Mouse (Mus musculus): ENCODE data around the gene Ildr2. TPM values are rescaled to one million over a fixed set of nuclear protein-coding genes. Genes with fewer than 3 reads are reported as not detected.

Gene Ildr2
- polyA plus RNA-seq, 1 experiment = 0.40 TPM

DNA sequence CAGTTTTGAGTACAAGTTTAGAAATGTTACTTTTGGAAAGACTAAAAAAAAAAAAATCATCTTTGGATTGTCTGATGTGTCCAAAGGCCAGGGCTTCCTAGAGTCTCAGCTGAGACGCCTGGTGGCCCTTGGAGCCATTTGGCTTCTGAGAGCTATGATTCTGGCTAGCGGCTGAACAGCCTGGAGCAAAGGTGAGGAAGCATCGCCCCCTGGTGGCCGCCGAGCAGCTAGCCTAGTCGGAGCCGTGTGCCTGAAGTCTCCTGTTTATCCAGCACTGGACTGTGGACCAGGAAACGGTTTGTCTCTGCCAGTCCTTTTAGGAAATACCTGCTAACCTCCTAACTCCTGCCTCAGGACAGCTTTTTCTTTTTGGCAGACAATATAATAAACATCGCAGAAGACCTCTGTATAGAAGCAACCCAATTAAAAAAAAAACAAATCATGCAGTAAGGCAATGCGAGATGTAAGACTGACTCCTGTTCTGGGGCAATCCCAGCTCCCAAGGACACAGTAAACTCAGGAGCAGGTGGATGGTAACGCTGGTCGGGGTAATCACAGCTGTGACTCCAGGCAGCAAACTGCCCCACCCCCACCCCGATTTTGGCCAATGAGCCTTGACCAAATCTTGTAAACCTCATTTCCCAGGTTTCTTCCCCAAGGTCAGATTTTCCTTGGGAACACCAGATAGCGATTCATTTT lies 106.4 kb downstream of the Ildr2 start:
- Histone ChIP-seq H3K36me3 (ENCODE audit: control insufficient read depth, insufficient read depth, low read length) (no peaks in the 10 kb centered on the region), H3K27me3 (ENCODE audit: control insufficient read depth, insufficient read depth, low read length) (no peaks in the 10 kb centered on the region), H3K4me1 (replicated peaks; ENCODE audit: control insufficient read depth, insufficient read depth, low read length) (no peaks in the 10 kb centered on the region), H3K4me3 (ENCODE audit: control insufficient read depth, insufficient read depth, low read length) (no peak overlapping the region), H3K27ac (ENCODE audit: control insufficient read depth, insufficient read depth, low read length) (no peak overlapping the region)
- DNase-seq = peak; percentile 86
- TF ChIP-seq CTCF (IDR thresholded peaks at IDR 0.05; ENCODE audit: borderline replicate concordance, control insufficient read depth, extremely low read depth, insufficient read depth, low read length, poor library complexity) (peak; percentile 92), POLR2A (IDR thresholded peaks at IDR 0.05; ENCODE audit: control insufficient read depth, extremely low read depth, insufficient read depth, low read length, poor library complexity) (no peak)
- 28% methylated on average over 14 of the region's 14 CpGs for WGBS

- DNase-seq = no peak
- H3K36me3 ChIP-seq (ENCODE audit: control insufficient read depth, insufficient read depth, low read length) = no peaks in the 10 kb centered on the region
- H3K4me1 ChIP-seq (replicated peaks; ENCODE audit: control insufficient read depth, insufficient read depth, low read length) = no peaks in the 10 kb centered on the region
- no peak overlapping the region for H3K4me3 ChIP-seq (ENCODE audit: control insufficient read depth, insufficient read depth, low read length)
- H3K27ac ChIP-seq (ENCODE audit: control insufficient read depth, insufficient read depth, low read length) = no peak overlapping the region
- no peaks in the 10 kb centered on the region for H3K27me3 ChIP-seq (ENCODE audit: control insufficient read depth, insufficient read depth, low read length)
- TF ChIP-seq POLR2A (IDR thresholded peaks at IDR 0.05; ENCODE audit: control insufficient read depth, extremely low read depth, insufficient read depth, low read length, poor library complexity) (no peak), CTCF (IDR thresholded peaks at IDR 0.05; ENCODE audit: borderline replicate concordance, control insufficient read depth, extremely low read depth, insufficient read depth, low read length, poor library complexity) (no peak)
- 75% methylated on average over 5 of the region's 5 CpGs for WGBS
Observed at GRCm38 (mm10) chr1:166360896-166361295, 107.0 kb downstream of the Ildr2 start.

DNA sequence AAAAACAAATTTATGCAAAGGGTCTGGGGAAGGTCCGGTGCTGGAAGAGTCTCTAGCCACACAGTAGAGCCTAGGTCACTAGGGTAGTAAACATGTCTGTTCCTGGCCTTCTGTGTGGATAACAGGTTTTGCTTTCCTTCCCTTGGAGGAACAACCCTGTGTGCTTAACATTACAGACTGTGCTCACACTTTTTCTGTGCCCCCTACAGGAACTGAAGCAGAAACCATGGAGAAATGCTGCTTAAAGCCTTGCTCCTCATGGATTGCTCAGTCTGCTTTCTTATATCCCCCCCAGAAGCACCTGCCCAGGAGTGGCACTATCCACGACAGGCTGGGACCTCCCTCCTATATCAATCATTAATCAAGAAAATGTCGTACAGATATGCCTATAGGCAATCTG lies 107.9 kb downstream of the Ildr2 start:
- no peaks in the 10 kb centered on the region for H3K27me3 ChIP-seq (ENCODE audit: control insufficient read depth, insufficient read depth, low read length)
- no peak for TF ChIP-seq CTCF (IDR thresholded peaks at IDR 0.05; ENCODE audit: borderline replicate concordance, control insufficient read depth, extremely low read depth, insufficient read depth, low read length, poor library complexity)
- no peak for TF ChIP-seq POLR2A (IDR thresholded peaks at IDR 0.05; ENCODE audit: control insufficient read depth, extremely low read depth, insufficient read depth, low read length, poor library complexity)
- no peaks in the 10 kb centered on the region for H3K36me3 ChIP-seq (ENCODE audit: control insufficient read depth, insufficient read depth, low read length)
- no peak overlapping the region for H3K27ac ChIP-seq (ENCODE audit: control insufficient read depth, insufficient read depth, low read length)
- DNase-seq = no peak
- no peaks in the 10 kb centered on the region for H3K4me1 ChIP-seq (replicated peaks; ENCODE audit: control insufficient read depth, insufficient read depth, low read length)
- H3K4me3 ChIP-seq (ENCODE audit: control insufficient read depth, insufficient read depth, low read length) = no peak overlapping the region
- 78% methylated on average over 3 of the region's 3 CpGs for WGBS

DNA sequence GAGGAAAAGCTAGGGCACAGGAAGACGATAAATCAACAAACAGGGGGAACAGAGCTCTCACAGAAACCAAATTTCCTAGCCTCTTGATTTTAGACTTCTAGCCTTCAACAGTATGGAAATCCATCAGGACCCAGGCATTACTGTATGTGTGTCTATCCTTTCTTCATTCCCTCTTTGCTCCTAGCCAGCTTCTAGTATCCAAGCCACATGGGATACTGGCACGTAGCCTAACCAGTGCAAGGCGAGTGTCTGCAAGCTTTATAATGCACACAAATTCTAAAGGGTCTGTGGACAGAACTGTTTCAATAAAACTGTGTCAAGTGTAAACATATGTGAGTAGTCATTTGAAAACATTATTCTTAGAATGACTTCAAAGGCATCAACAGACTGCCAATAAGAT lies 108.7 kb downstream of the Ildr2 start:
- no peak for DNase-seq
- Histone ChIP-seq H3K4me1 (replicated peaks; ENCODE audit: control insufficient read depth, insufficient read depth, low read length) (no peaks in the 10 kb centered on the region), H3K27me3 (ENCODE audit: control insufficient read depth, insufficient read depth, low read length) (no peaks in the 10 kb centered on the region), H3K36me3 (ENCODE audit: control insufficient read depth, insufficient read depth, low read length) (no peaks in the 10 kb centered on the region), H3K27ac (ENCODE audit: control insufficient read depth, insufficient read depth, low read length) (no peak overlapping the region), H3K4me3 (ENCODE audit: control insufficient read depth, insufficient read depth, low read length) (no peak overlapping the region)
- TF ChIP-seq CTCF (IDR thresholded peaks at IDR 0.05; ENCODE audit: borderline replicate concordance, control insufficient read depth, extremely low read depth, insufficient read depth, low read length, poor library complexity) (no peak), POLR2A (IDR thresholded peaks at IDR 0.05; ENCODE audit: control insufficient read depth, extremely low read depth, insufficient read depth, low read length, poor library complexity) (no peak)
- WGBS = 91% methylated on average over 3 of the region's 3 CpGs

DNA sequence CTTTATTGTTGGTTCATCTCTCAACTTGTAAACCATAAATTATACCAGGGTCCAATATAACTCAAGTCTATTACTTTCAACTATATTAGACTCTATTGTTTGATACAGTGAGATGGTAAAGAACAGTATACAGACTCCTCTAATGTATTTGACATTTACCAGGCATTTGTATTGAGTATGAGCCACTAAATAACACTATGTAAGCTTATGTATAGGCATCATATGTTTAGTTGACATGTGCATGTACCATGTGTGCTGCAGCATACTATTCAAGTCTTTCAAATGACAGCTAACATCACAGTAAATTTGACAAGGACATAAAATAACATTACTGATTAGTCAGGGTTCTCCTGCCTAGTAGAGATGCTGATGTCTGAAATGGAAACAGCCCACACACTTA lies 109.2 kb downstream of the Ildr2 start:
- H3K27ac ChIP-seq (ENCODE audit: control insufficient read depth, insufficient read depth, low read length) = no peak overlapping the region
- no peaks in the 10 kb centered on the region for H3K4me1 ChIP-seq (replicated peaks; ENCODE audit: control insufficient read depth, insufficient read depth, low read length)
- H3K27me3 ChIP-seq (ENCODE audit: control insufficient read depth, insufficient read depth, low read length) = no peaks in the 10 kb centered on the region
- no peak for DNase-seq
- H3K36me3 ChIP-seq (ENCODE audit: control insufficient read depth, insufficient read depth, low read length) = no peaks in the 10 kb centered on the region
- no peak for TF ChIP-seq CTCF (IDR thresholded peaks at IDR 0.05; ENCODE audit: borderline replicate concordance, control insufficient read depth, extremely low read depth, insufficient read depth, low read length, poor library complexity)
- TF ChIP-seq POLR2A (IDR thresholded peaks at IDR 0.05; ENCODE audit: control insufficient read depth, extremely low read depth, insufficient read depth, low read length, poor library complexity) = no peak
- no peak overlapping the region for H3K4me3 ChIP-seq (ENCODE audit: control insufficient read depth, insufficient read depth, low read length)

Other genes starting within 250 kb of the Ildr2 start
- 0.08 and 0.32 TPM in 2 replicates for gene Dusp27, start 126.2 kb upstream of the Ildr2 start, polyA plus RNA-seq (2012; rRNA removed)
- gene Gpa33, start 123.9 kb upstream of the Ildr2 start, polyA plus RNA-seq (2012; rRNA removed) = 3.8 TPM in 2 replicates
- 0.05 TPM in 1 of 2 replicates, not detected in the other for gene Mael, start 15.4 kb upstream of the Ildr2 start, polyA plus RNA-seq (2012; rRNA removed)
- 35.2 and 35.4 TPM in 2 replicates for gene Tada1, start 125.0 kb downstream of the Ildr2 start, polyA plus RNA-seq (2012; rRNA removed)
- gene Pogk, start 155.7 kb downstream of the Ildr2 start, polyA plus RNA-seq (2012; rRNA removed) = 7.4 and 8.1 TPM in 2 replicates
- gene Gm4846, start 243.4 kb downstream of the Ildr2 start, polyA plus RNA-seq (2012; rRNA removed) = not detected in 2 replicates

Measured in thymus, adult 2 months (tissue).